ENCODE assay signal across 8 mouse cellular contexts in the genomic region with DNA sequence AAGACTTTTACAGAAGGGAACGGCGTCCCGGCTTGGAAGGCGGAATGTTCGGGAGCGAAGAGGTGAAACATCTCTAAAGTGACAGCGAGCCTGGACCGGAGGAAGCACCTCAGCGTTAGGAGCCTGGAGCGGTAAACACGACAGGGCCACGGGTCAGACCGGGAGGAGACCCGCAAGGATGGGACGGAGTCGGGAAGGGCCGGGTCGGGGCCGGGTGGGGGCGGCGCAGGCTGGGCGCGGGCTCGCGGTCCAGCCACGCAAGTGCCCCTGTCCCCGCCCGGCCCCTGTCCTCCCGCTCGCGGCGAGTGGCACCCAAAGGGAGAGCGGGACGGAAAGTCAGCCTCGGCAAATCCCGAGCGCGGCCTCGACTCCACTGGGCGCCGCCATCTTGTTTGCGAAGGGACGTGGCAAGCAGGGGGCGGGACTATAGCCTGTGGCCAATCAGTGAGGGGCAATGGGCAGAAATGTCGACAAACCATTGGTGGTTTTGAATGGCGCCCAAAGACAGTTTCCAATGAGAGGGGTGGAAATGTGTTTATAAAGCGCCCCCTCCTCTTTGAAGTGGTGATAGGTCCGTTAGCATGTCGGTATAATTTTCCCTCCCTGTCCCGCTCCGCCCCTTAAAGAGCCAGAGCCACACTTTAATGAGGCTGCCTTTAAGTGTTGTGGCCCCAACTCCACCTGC. TPM values are rescaled to one million over a fixed set of nuclear protein-coding genes. Genes with fewer than 3 reads are reported as not detected.
DNase-seq lines count a peak whose midpoint lies in the region; ATAC-seq and TF ChIP-seq lines count a peak whose summit lies in the region.

A gene (minus strand): TSS at position 396 of the 685 bp plus-strand sequence.
A gene (minus strand): TSS at position 413 of the 685 bp plus-strand sequence.

- TF ChIP-seq RAD21 in CH12.LX (IDR thresholded peaks at IDR 0.05; ENCODE audit: low read depth, low read length): no peak

- under 1% methylated on average over 51 of the region's 51 CpGs for WGBS in forebrain, embryonic 11.5 days
- under 1% methylated on average over 51 of the region's 51 CpGs for WGBS in heart, embryonic 16.5 days
- 1% methylated on average over 51 of the region's 51 CpGs for WGBS in liver, embryonic 15.5 days (ENCODE audit: insufficient replicate concordance)
- WGBS in neural tube, embryonic 12.5 days: under 1% methylated on average over 48 of the region's 51 CpGs

- peak within 1 kb of the TSS; percentile 56 to 75 (median 63) for H3K4me3 ChIP-seq in CH12.LX (replicated peaks in 1 of 3; ENCODE audit: low read depth in 2 of 3, low read length in 2 of 3, poor library complexity in 1 of 3)
- peak within 1 kb of the TSS; percentile 84 for H3K4me3 ChIP-seq in forebrain, embryonic 11.5 days (ENCODE audit: low read depth, low read length)
- H3K4me3 ChIP-seq in heart, embryonic 16.5 days (ENCODE audit: low read length): peak within 1 kb of the TSS; percentile 83
- H3K4me3 ChIP-seq in liver, embryonic 15.5 days (replicated peaks): peak within 1 kb of the TSS; percentile 74
- peak within 1 kb of the TSS; percentile 92 for H3K4me3 ChIP-seq in neural tube, embryonic 12.5 days

- TF ChIP-seq CTCF in CH12.LX (conservative IDR thresholded peaks at IDR 0.05 in 1 of 2, IDR thresholded peaks at IDR 0.05 in 1 of 2; ENCODE audit: low read depth in 2 of 2, low read length in 2 of 2): no peak

- H3K4me1 ChIP-seq in CH12.LX (ENCODE audit: control insufficient read depth in 1 of 2, insufficient read depth in 2 of 2): peaks cover 5 to 47% of the 10 kb centered on the region in 2 experiments; a peak in 3 of 4 replicates
- peaks cover 13% of the 10 kb centered on the region for H3K4me1 ChIP-seq in forebrain, embryonic 11.5 days (replicated peaks; ENCODE audit: control insufficient read depth, insufficient read depth, low read length)
- H3K4me1 ChIP-seq in heart, embryonic 16.5 days (ENCODE audit: control insufficient read depth, insufficient read depth, low read length): peaks cover 20% of the 10 kb centered on the region
- H3K4me1 ChIP-seq in liver, embryonic 15.5 days (replicated peaks): peaks cover 43% of the 10 kb centered on the region
- H3K4me1 ChIP-seq in neural tube, embryonic 12.5 days: peaks cover 28% of the 10 kb centered on the region

- no peak within 1 kb of the TSS; the same call in 1 of the 2 replicates for H3K27ac ChIP-seq in CH12.LX (ENCODE audit: insufficient read depth, low read depth)
- no peak within 1 kb of the TSS for H3K27ac ChIP-seq in forebrain, embryonic 11.5 days (ENCODE audit: low read depth, low read length)
- H3K27ac ChIP-seq in heart, embryonic 16.5 days (ENCODE audit: low read length): peak within 1 kb of the TSS; percentile 81
- peak within 1 kb of the TSS; percentile 81 for H3K27ac ChIP-seq in liver, embryonic 15.5 days (replicated peaks)
- no peak within 1 kb of the TSS for H3K27ac ChIP-seq in neural tube, embryonic 12.5 days

- no peaks in the 10 kb centered on the region for H3K9me3 ChIP-seq in CH12.LX (replicated peaks; ENCODE audit: low read length)
- no peaks in the 10 kb centered on the region for H3K9me3 ChIP-seq in forebrain, embryonic 11.5 days (ENCODE audit: control insufficient read depth, low read length)
- H3K9me3 ChIP-seq in heart, embryonic 16.5 days (replicated peaks; ENCODE audit: control insufficient read depth, low read length): no peaks in the 10 kb centered on the region
- H3K9me3 ChIP-seq in liver, embryonic 15.5 days (replicated peaks): no peaks in the 10 kb centered on the region
- H3K9me3 ChIP-seq in neural tube, embryonic 12.5 days: no peaks in the 10 kb centered on the region

- TF ChIP-seq EP300 in CH12.LX (IDR thresholded peaks at IDR 0.05; ENCODE audit: low read length): no peak

- H3K27me3 ChIP-seq in CH12.LX (replicated peaks): no peaks in the 10 kb centered on the region
- H3K27me3 ChIP-seq in forebrain, embryonic 11.5 days (ENCODE audit: control insufficient read depth, insufficient read depth, low read length): no peaks in the 10 kb centered on the region
- no peaks in the 10 kb centered on the region for H3K27me3 ChIP-seq in heart, embryonic 16.5 days (ENCODE audit: control insufficient read depth, insufficient read depth, low read length)
- H3K27me3 ChIP-seq in liver, embryonic 15.5 days: no peaks in the 10 kb centered on the region
- no peaks in the 10 kb centered on the region for H3K27me3 ChIP-seq in neural tube, embryonic 12.5 days (replicated peaks)

- H3K9ac ChIP-seq in CH12.LX (ENCODE audit: insufficient read depth, low read depth): peak within 1 kb of the TSS; percentile 74
- H3K9ac ChIP-seq in forebrain, embryonic 11.5 days (ENCODE audit: low read length): peak within 1 kb of the TSS; percentile 85
- peak within 1 kb of the TSS; percentile 90 for H3K9ac ChIP-seq in heart, embryonic 16.5 days (ENCODE audit: low read length)
- H3K9ac ChIP-seq in liver, embryonic 15.5 days: peak within 1 kb of the TSS; percentile 90
- H3K9ac ChIP-seq in neural tube, embryonic 12.5 days: peak within 1 kb of the TSS; percentile 86

- peak; percentile 77 for TF ChIP-seq POLR2A in CH12.LX (IDR thresholded peaks at IDR 0.05; ENCODE audit: low read depth, low read length)

- DNase-seq in CH12.LX (ENCODE audit: extremely low read depth): peak; percentile 99
- DNase-seq in c-Kit-positive CD71-positive TER-119-negative erythroid progenitor cells, embryonic 14.5 days (ENCODE audit: low read depth): peak; percentile 94
- peak; percentile 95 for DNase-seq in forebrain, embryonic 11.5 days (ENCODE audit: low spot score)
- DNase-seq in kidney, postnatal 36 days: peak; percentile 97 to 98
- peak; percentile 99 for DNase-seq in telencephalon, adult 2 months (ENCODE audit: low read depth, low spot score)

- in situ Hi-C loops in CH12.LX (cut with MboI; ENCODE audit: low pct_ligation_motif_present, low pct_unique_long_range_greater_than_20kb, low sequenced_read_pairs): no loop called here

- ATAC-seq in forebrain, embryonic 11.5 days (replicated peaks; ENCODE audit: low FRiP score): peak; percentile 95
- peak; percentile 95 for ATAC-seq in heart, embryonic 16.5 days (replicated peaks; ENCODE audit: extremely low read depth, insufficient read depth, low FRiP score)
- ATAC-seq in liver, embryonic 15.5 days (ENCODE audit: insufficient read depth): peak; percentile 92
- ATAC-seq in neural tube, embryonic 12.5 days (ENCODE audit: low FRiP score, low read depth): peak; percentile 94

- peaks cover 28% of the 10 kb centered on the region for H3K79me2 ChIP-seq in CH12.LX (replicated peaks; ENCODE audit: control insufficient read depth, extremely low read depth, insufficient read depth, poor library complexity, severe bottlenecking)

- H3K4me2 ChIP-seq in CH12.LX (ENCODE audit: insufficient read depth, low read depth, poor library complexity, severe bottlenecking): peak within 1 kb of the TSS; percentile 94
- H3K4me2 ChIP-seq in forebrain, embryonic 11.5 days (ENCODE audit: low read depth, low read length, severe bottlenecking): peak within 1 kb of the TSS; percentile 55
- peak within 1 kb of the TSS; percentile 65 for H3K4me2 ChIP-seq in heart, embryonic 16.5 days (ENCODE audit: low read depth, low read length)
- H3K4me2 ChIP-seq in liver, embryonic 15.5 days: peak within 1 kb of the TSS; percentile 70
- peak within 1 kb of the TSS; percentile 61 for H3K4me2 ChIP-seq in neural tube, embryonic 12.5 days (replicated peaks)

- peaks cover 11 to 21% of the 10 kb centered on the region in 2 experiments for H3K36me3 ChIP-seq in CH12.LX (replicated peaks in 1 of 2; ENCODE audit: control insufficient read depth in 1 of 2, insufficient read depth in 1 of 2, low read length in 1 of 2)
- no peaks in the 10 kb centered on the region; the same call in 1 of the 2 replicates for H3K36me3 ChIP-seq in forebrain, embryonic 11.5 days (ENCODE audit: control insufficient read depth, insufficient read depth, low read length)
- no peaks in the 10 kb centered on the region for H3K36me3 ChIP-seq in heart, embryonic 16.5 days (ENCODE audit: control insufficient read depth, insufficient read depth)
- H3K36me3 ChIP-seq in liver, embryonic 15.5 days (replicated peaks): peaks cover 23% of the 10 kb centered on the region
- H3K36me3 ChIP-seq in neural tube, embryonic 12.5 days: peaks cover 5% of the 10 kb centered on the region; the same call in 1 of the 2 replicates

- dilution Hi-C loops in CH12.LX (cut with MboI; ENCODE audit: extremely low pct_ligation_motif_present, extremely low pct_unique_long_range_greater_than_20kb, low sequenced_read_pairs): no loop called here

TF ChIP-seq in CH12.LX, 34 proteins besides CTCF, POLR2A, EP300 and RAD21 (continues in another document):
- TF ChIP-seq CHD2 (IDR thresholded peaks at IDR 0.05; ENCODE audit: low read length) (peak; percentile 96), PAX5 (IDR thresholded peaks at IDR 0.05; ENCODE audit: low read length) (no peak), KAT2A (IDR thresholded peaks at IDR 0.05; ENCODE audit: insufficient replicate concordance, low read length) (peak; percentile 75; the same call in 1 of the 2 replicates), MAX (IDR thresholded peaks at IDR 0.05; ENCODE audit: low read length) (0 out of 2 replicates have a peak, but pooled peaks have one; percentile 18), NELFE (IDR thresholded peaks at IDR 0.05; ENCODE audit: low read depth, low read length) (peak; percentile 64; the same call in 1 of the 2 replicates), HCFC1 (IDR thresholded peaks at IDR 0.05; ENCODE audit: low read depth, low read length) (peak; percentile 74), RCOR1 (conservative IDR thresholded peaks at IDR 0.05; ENCODE audit: low read depth, low read length) (no peak), SIN3A (IDR thresholded peaks at IDR 0.05; ENCODE audit: low read length) (peak; percentile 95)

RNA-seq across cellular contexts. Expression of the first gene that starts in this region (rescaled TPM):
- total RNA-seq in CH12.LX (2012; rRNA removed) (not detected in 2 replicates), CH12.LX (2014; rRNA removed) (not detected in 2 replicates)
- polyA plus RNA-seq in CH12.LX (2012; ENCODE audit: insufficient read length, low read depth): not detected in 2 replicates
- 0.97 TPM in 1 of 2 replicates, not detected in the other for polyA plus RNA-seq in forebrain, embryonic 11.5 days (2014; fragmentation: Nextera tagmentation; extraction: Ambion mirVana)
- 0.07 and 0.20 TPM in 2 replicates for polyA plus RNA-seq in heart, embryonic 16.5 days (2015; fragmentation: Nextera tagmentation; extraction: Ambion mirVana)
- not detected in 2 replicates for polyA plus RNA-seq in liver, embryonic 15.5 days (2015; fragmentation: Nextera tagmentation; extraction: Ambion mirVana)
- 0.18 and 0.51 TPM in 2 replicates for polyA plus RNA-seq in neural tube, embryonic 12.5 days (2016; fragmentation: Nextera tagmentation; extraction: Ambion mirVana)

RNA-seq across cellular contexts. Expression of the second gene that starts in this region (rescaled TPM):
- total RNA-seq in CH12.LX (2012; rRNA removed) (15.3 and 15.4 TPM in 2 replicates), CH12.LX (2014; rRNA removed) (9.2 and 11.7 TPM in 2 replicates)
- polyA plus RNA-seq in CH12.LX (2012; ENCODE audit: insufficient read length, low read depth): 31.5 and 40.0 TPM in 2 replicates
- polyA plus RNA-seq in forebrain, embryonic 11.5 days (2014; fragmentation: Nextera tagmentation; extraction: Ambion mirVana): 82.3 and 85.2 TPM in 2 replicates
- 31.7 and 36.6 TPM in 2 replicates for polyA plus RNA-seq in heart, embryonic 16.5 days (2015; fragmentation: Nextera tagmentation; extraction: Ambion mirVana)
- polyA plus RNA-seq in liver, embryonic 15.5 days (2015; fragmentation: Nextera tagmentation; extraction: Ambion mirVana): 35.2 and 38.4 TPM in 2 replicates
- polyA plus RNA-seq in neural tube, embryonic 12.5 days (2016; fragmentation: Nextera tagmentation; extraction: Ambion mirVana): 57.4 and 59.2 TPM in 2 replicates

Comparison
In these comparisons a context has a peak if more than half of its experiments do, and no peak if none do; other contexts are left out.
1. H3K27ac ChIP-seq: peak in heart, embryonic 16.5 days (single experiment) and liver, embryonic 15.5 days (single experiment); none in CH12.LX (single experiment), forebrain, embryonic 11.5 days (single experiment) and neural tube, embryonic 12.5 days (single experiment).
2. Peak in every context shown above with its lines, with median percentiles within 50 percentile points of each other: DNase-seq, H3K4me2 ChIP-seq, H3K4me3 ChIP-seq, H3K9ac ChIP-seq and ATAC-seq.